ENCODE assay signal across 21 mouse cellular contexts in the genomic region with DNA sequence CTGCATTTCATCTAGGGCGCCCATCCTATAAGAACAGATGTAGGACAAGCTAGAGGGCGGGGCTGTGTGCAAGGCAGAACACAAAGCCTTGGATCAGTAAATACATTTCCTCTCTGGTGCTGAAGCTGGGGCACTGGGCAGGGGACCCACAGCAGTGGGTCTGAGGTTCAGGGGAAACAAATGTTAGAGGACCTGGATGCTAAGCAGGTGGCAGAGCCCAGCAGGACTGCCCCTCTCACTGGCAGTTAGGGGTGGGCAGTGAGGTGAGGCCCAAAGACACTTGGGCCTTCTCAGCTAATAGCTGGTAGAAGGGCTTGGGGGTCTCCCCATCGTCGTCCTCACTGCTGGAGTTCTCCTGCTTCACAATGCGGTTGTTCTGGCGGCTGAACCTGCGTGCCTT. TPM values are rescaled to one million over a fixed set of nuclear protein-coding genes. Genes with fewer than 3 reads are reported as not detected.
DNase-seq lines count a peak whose midpoint lies in the region; ATAC-seq and TF ChIP-seq lines count a peak whose summit lies in the region.
"Had no signal": no experiment of that assay in that cellular context is flagged by ENCODE, and none has a peak within 500 bp of the region (broad histone marks: within the 10 kb centered on the region; RNA-seq: fewer than 3 reads in every experiment).

No protein-coding gene starts in this region.

- WGBS in embryonic facial prominence, embryonic 13.5 days: 64% methylated on average over 7 of the region's 7 CpGs
- WGBS in embryonic facial prominence, embryonic 10.5 days: 67% methylated on average over 7 of the region's 7 CpGs

- peaks cover 24% of the 10 kb centered on the region for H3K4me1 ChIP-seq in embryonic facial prominence, embryonic 13.5 days
- H3K4me1 ChIP-seq in embryonic facial prominence, embryonic 10.5 days: peaks cover 38% of the 10 kb centered on the region
- no peaks in the 10 kb centered on the region for H3K4me1 ChIP-seq in embryonic fibroblast, embryonic 13.5 days (ENCODE audit: control insufficient read depth, insufficient read depth, low read length)

- intact Hi-C loops in heart, postnatal 25 days (cut with DNase I): no loop called here

- TF ChIP-seq POLR2A in embryonic fibroblast, embryonic 13.5 days (IDR thresholded peaks at IDR 0.05; ENCODE audit: low read depth, low read length): peak; percentile 31; the same call in 1 of the 2 replicates

- TF ChIP-seq CTCF in embryonic fibroblast, embryonic 13.5 days (IDR thresholded peaks at IDR 0.05; ENCODE audit: borderline replicate concordance, insufficient read depth, low read length): no peak

- peak overlapping the region; percentile 16; the same call in 1 of the 2 replicates for H3K27ac ChIP-seq in embryonic facial prominence, embryonic 13.5 days
- no peak overlapping the region for H3K27ac ChIP-seq in embryonic facial prominence, embryonic 10.5 days (replicated peaks)
- H3K27ac ChIP-seq in embryonic fibroblast, embryonic 13.5 days (ENCODE audit: insufficient read depth, low read length): no peak overlapping the region
- H3K27ac ChIP-seq: forebrain, embryonic 10.5 days; forebrain, embryonic 12.5 days had no signal

- peaks cover 8% of the 10 kb centered on the region; the same call in 1 of the 2 replicates for H3K9me3 ChIP-seq in embryonic facial prominence, embryonic 13.5 days
- no peaks in the 10 kb centered on the region; the same call in 1 of the 2 replicates for H3K9me3 ChIP-seq in embryonic facial prominence, embryonic 10.5 days
- H3K9me3 ChIP-seq: forebrain, embryonic 10.5 days; forebrain, embryonic 12.5 days had no signal

- no peak overlapping the region for H3K9ac ChIP-seq in embryonic facial prominence, embryonic 13.5 days
- H3K9ac ChIP-seq: forebrain, embryonic 12.5 days had no signal

- H3K36me3 ChIP-seq in embryonic facial prominence, embryonic 13.5 days: peaks cover 21% of the 10 kb centered on the region
- peaks cover 20% of the 10 kb centered on the region for H3K36me3 ChIP-seq in embryonic facial prominence, embryonic 10.5 days (replicated peaks)

- H3K4me2 ChIP-seq in embryonic facial prominence, embryonic 13.5 days: no peak overlapping the region
- H3K4me2 ChIP-seq: forebrain, embryonic 12.5 days had no signal

- H3K4me3 ChIP-seq in embryonic facial prominence, embryonic 13.5 days: no peak overlapping the region
- no peak overlapping the region; the same call in 1 of the 2 replicates for H3K4me3 ChIP-seq in embryonic facial prominence, embryonic 10.5 days
- H3K4me3 ChIP-seq in embryonic fibroblast, embryonic 13.5 days (ENCODE audit: insufficient read depth, low read length): no peak overlapping the region
- H3K4me3 ChIP-seq: erythroblast, embryonic 14.5 days; forebrain, embryonic 10.5 days; forebrain, embryonic 12.5 days had no signal

- DNase-seq in embryonic facial prominence, embryonic 10.5 days (ENCODE audit: low spot score): no peak
- peak; percentile 91 for DNase-seq in heart, adult 11 months
- no peak for DNase-seq in heart, postnatal 25 days (ENCODE audit: low spot score)
- no peak for DNase-seq in adipocyte (ENCODE audit: low spot score)
- DNase-seq: adrenal gland, adult 8-10 months; adrenal gland, postnatal 25 days; cerebellum, adult 11-12 months; cerebellum, adult 2 months; cerebellum, adult 9-10 months; cerebellum, postnatal 10 days; cerebellum, postnatal 25 days had no signal

- H3K27me3 ChIP-seq in embryonic facial prominence, embryonic 13.5 days: no peaks in the 10 kb centered on the region
- no peaks in the 10 kb centered on the region for H3K27me3 ChIP-seq in embryonic facial prominence, embryonic 10.5 days (replicated peaks; ENCODE audit: low read depth, poor library complexity, severe bottlenecking)

- ATAC-seq in embryonic facial prominence, embryonic 13.5 days (ENCODE audit: insufficient number of reproducible peaks, insufficient read depth, low FRiP score, low TSS enrichment, low read depth): no peak
- ATAC-seq: forebrain, embryonic 14.5 days; forebrain, embryonic 16.5 days had no signal

RNA-seq across cellular contexts. Expression of a gene that starts 4.4 kb away (rescaled TPM):
- 14.7 and 15.3 TPM in 2 replicates for polyA plus RNA-seq in embryonic facial prominence, embryonic 13.5 days (2015; fragmentation: Nextera tagmentation; extraction: Ambion mirVana)
- 6.3 and 7.6 TPM in 2 replicates for polyA plus RNA-seq in embryonic facial prominence, embryonic 10.5 days (2016; fragmentation: Nextera tagmentation; extraction: Ambion mirVana)
- total RNA-seq in heart, postnatal 25 days (2021): 1 to 10 TPM; 8.6 to 9.8 TPM
- 7.4 and 11.4 TPM in 2 replicates for polyA plus RNA-seq in embryonic fibroblast, embryonic 13.5 days (2011; ENCODE audit: insufficient read length, low read depth, missing spikeins)

RNA-seq across cellular contexts. Expression of a gene that starts 15.2 kb away (rescaled TPM):
- 13.1 and 16.8 TPM in 2 replicates for polyA plus RNA-seq in embryonic facial prominence, embryonic 13.5 days (2015; fragmentation: Nextera tagmentation; extraction: Ambion mirVana)
- polyA plus RNA-seq in embryonic facial prominence, embryonic 10.5 days (2016; fragmentation: Nextera tagmentation; extraction: Ambion mirVana): 7.0 and 9.1 TPM in 2 replicates
- 100 to 1,000 TPM; 555 to 584 TPM for total RNA-seq in heart, postnatal 25 days (2021)
- polyA plus RNA-seq in embryonic fibroblast, embryonic 13.5 days (2011; ENCODE audit: insufficient read length, low read depth, missing spikeins): 75.4 and 114 TPM in 2 replicates

RNA-seq across cellular contexts. Expression of a gene that starts 19.4 kb away (rescaled TPM):
- 3.5 and 4.4 TPM in 2 replicates for polyA plus RNA-seq in embryonic facial prominence, embryonic 13.5 days (2015; fragmentation: Nextera tagmentation; extraction: Ambion mirVana)
- 0.99 and 1.9 TPM in 2 replicates for polyA plus RNA-seq in embryonic facial prominence, embryonic 10.5 days (2016; fragmentation: Nextera tagmentation; extraction: Ambion mirVana)
- total RNA-seq in heart, postnatal 25 days (2021): not detected
- polyA plus RNA-seq in embryonic fibroblast, embryonic 13.5 days (2011; ENCODE audit: insufficient read length, low read depth, missing spikeins): not detected in 2 replicates
- total RNA-seq: adrenal gland, adult 18-20 months; adrenal gland, adult 8-10 months; MEL had no signal
- polyA plus RNA-seq: C2C12; erythroblast, embryonic 14.5 days had no signal

RNA-seq across cellular contexts. Expression of a gene that starts 20.8 kb away (rescaled TPM):
- polyA plus RNA-seq in embryonic facial prominence, embryonic 13.5 days (2015; fragmentation: Nextera tagmentation; extraction: Ambion mirVana): 15.3 and 16.6 TPM in 2 replicates
- 15.9 and 18.0 TPM in 2 replicates for polyA plus RNA-seq in embryonic facial prominence, embryonic 10.5 days (2016; fragmentation: Nextera tagmentation; extraction: Ambion mirVana)
- total RNA-seq in heart, postnatal 25 days (2021): 1 to 10 TPM; 5.4 to 5.5 TPM
- polyA plus RNA-seq in embryonic fibroblast, embryonic 13.5 days (2011; ENCODE audit: insufficient read length, low read depth, missing spikeins): 4.8 and 7.1 TPM in 2 replicates

RNA-seq across cellular contexts. Expression of a gene that starts 22.8 kb away (rescaled TPM):
- polyA plus RNA-seq in embryonic facial prominence, embryonic 13.5 days (2015; fragmentation: Nextera tagmentation; extraction: Ambion mirVana): 16.4 and 17.6 TPM in 2 replicates
- 16.8 and 18.0 TPM in 2 replicates for polyA plus RNA-seq in embryonic facial prominence, embryonic 10.5 days (2016; fragmentation: Nextera tagmentation; extraction: Ambion mirVana)
- total RNA-seq in heart, postnatal 25 days (2021): 10 to 100 TPM; 43.9 to 45.4 TPM
- 39.0 and 47.0 TPM in 2 replicates for polyA plus RNA-seq in embryonic fibroblast, embryonic 13.5 days (2011; ENCODE audit: insufficient read length, low read depth, missing spikeins)
